Mouse (Mus musculus) intestine, embryonic 15.5 days (tissue): ENCODE data around the gene Dars. TPM values are rescaled to one million over a fixed set of nuclear protein-coding genes. Genes with fewer than 3 reads are reported as not detected.
"Not testable (repeated sequence)": the region's sequence is repeated elsewhere in the genome, so short reads cannot be mapped to it uniquely, and the experiment has no call there.

ENCODE experiments used
- ATAC-seq: fragments of 200-750 bp; cut with Nextera tagmentation; 2 replicates; pipeline ENCODE4 v1.8.0; 2017; ENCODE audit warnings: moderate TSS enrichment, moderate library complexity
- H3K27ac ChIP-seq: fragments of 300-500 bp; sonication (generic); 2 replicates; pipeline ENCODE4 v1.5.1; 2015; ENCODE audit warnings: mild to moderate bottlenecking, inconsistent platforms
- H3K27me3 ChIP-seq: fragments of 300-500 bp; sonication (generic); replicated peaks from 2 replicates; pipeline ENCODE4 v1.6.1; 2015; ENCODE audit warnings: inconsistent platforms
- H3K36me3 ChIP-seq: fragments of 300-500 bp; sonication (generic); 2 replicates; pipeline ENCODE4 v1.6.1; 2015; ENCODE audit warnings: inconsistent platforms
- H3K4me1 ChIP-seq: fragments of 300-500 bp; sonication (generic); replicated peaks from 2 replicates; pipeline ENCODE4 v1.6.1; 2015; ENCODE audit warnings: inconsistent platforms
- H3K4me2 ChIP-seq: fragments of 300-500 bp; sonication (generic); replicated peaks from 2 replicates; pipeline ENCODE4 v1.6.1; 2015; ENCODE audit warnings: mild to moderate bottlenecking, inconsistent platforms
- H3K4me3 ChIP-seq: fragments of 300-500 bp; sonication (generic); replicated peaks from 2 replicates; pipeline ENCODE4 v1.5.1; 2015; ENCODE audit warnings: inconsistent platforms
- H3K9ac ChIP-seq: fragments of 300-500 bp; sonication (generic); 2 replicates; pipeline ENCODE4 v1.6.1; 2015; ENCODE audit warnings: inconsistent platforms
- H3K9me3 ChIP-seq: fragments of 300-500 bp; sonication (generic); 2 replicates; pipeline ENCODE4 v1.6.1; 2016; ENCODE audit warnings: inconsistent platforms
- WGBS: fragments of 180-500 bp; shearing (Covaris S2); methylation state at CpG from one replicate; pipeline ENCODE4 v1.1.7; 2015; 5-methylcytosine and 5-hydroxymethylcytosine counted together
- polyA plus RNA-seq: library from polyadenylated mRNA; unstranded; fragments of >200 nt; fragmentation: Nextera tagmentation; extraction: Ambion mirVana; gene quantifications from 2 replicates; pipeline ENCODE4 v1.2.1, GENCODE M21; 2015

Gene Dars
- polyA plus RNA-seq, 1 experiment from 2014 or later, result 200 TPM

GRCm38 (mm10) chr1:128323026-128323643 is 94.0 kb downstream of the Dars start:
- Histone ChIP-seq H3K27me3 (no peaks in the 10 kb centered on the region), H3K27ac (no peak overlapping the region), H3K36me3 (no peaks in the 10 kb centered on the region), H3K4me2 (no peak overlapping the region), H3K9me3 (no peaks in the 10 kb centered on the region), H3K9ac (no peak overlapping the region), H3K4me1 (no peaks in the 10 kb centered on the region), H3K4me3 (no peak overlapping the region)
- WGBS, result 76% methylated on average over 8 of the region's 8 CpGs
- peak; percentile 91 for ATAC-seq

GRCm38 (mm10) chr1:128319266-128319665 is 97.9 kb downstream of the Dars start:
- H3K27ac ChIP-seq, H3K4me2 ChIP-seq, H3K4me3 ChIP-seq, H3K27me3 ChIP-seq, H3K4me1 ChIP-seq, H3K9ac ChIP-seq, ATAC-seq, H3K9me3 ChIP-seq, H3K36me3 ChIP-seq: not testable (repeated sequence)
- 87% methylated on average over 6 of the region's 6 CpGs for WGBS

- Histone ChIP-seq H3K27ac (no peak overlapping the region), H3K4me2 (no peak overlapping the region), H3K4me1 (no peaks in the 10 kb centered on the region), H3K4me3 (no peak overlapping the region), H3K27me3 (no peaks in the 10 kb centered on the region), H3K36me3 (no peaks in the 10 kb centered on the region), H3K9ac (no peak overlapping the region), H3K9me3 (no peaks in the 10 kb centered on the region)
- ATAC-seq, result peak; percentile 70; the same call in 1 of the 2 replicates
- 46% methylated on average over 4 of the region's 4 CpGs for WGBS
These were observed 102.5 kb downstream of the Dars start for GRCm38 (mm10) chr1:128314665-128315064.

Other genes starting within 250 kb of the Dars start
- 80.0 and 89.9 TPM in 2 replicates for gene Ubxn4, start 173.4 kb downstream of the Dars start, polyA plus RNA-seq
- gene Lct, start 89.0 kb downstream of the Dars start, polyA plus RNA-seq, result 19.6 and 25.1 TPM in 2 replicates
- 243 and 257 TPM in 2 replicates for gene Mcm6, start 57.7 kb downstream of the Dars start, polyA plus RNA-seq
- 2.8 and 3.1 TPM in 2 replicates for gene Cxcr4, start 174.9 kb upstream of the Dars start, polyA plus RNA-seq